Mouse (Mus musculus) CD4-positive, CD25-positive, alpha-beta regulatory T cell, adult 4 months (primary cell): ENCODE data around the gene Olfr747. TPM values are rescaled to one million over a fixed set of nuclear protein-coding genes. Genes with fewer than 3 reads are reported as not detected.
"Not testable (repeated sequence)": the region's sequence is repeated elsewhere in the genome, so short reads cannot be mapped to it uniquely, and the experiment has no call there.

ENCODE experiments used
- ATAC-seq: one replicate; pipeline ENCODE4 v1.8.0; 2017
- polyA plus RNA-seq, 2 experiments: library from polyadenylated mRNA; unstranded; fragments of 100-300 nt; shearing (Covaris generic); gene quantifications; one replicate each; pipeline ENCODE4 v1.2.1; 2017

Olfr747 gene
- polyA plus RNA-seq = not detected

GRCm38 (mm10) chr14:50693106-50693505 is at the start of gene Olfr747:
Gene Olfr747, minus strand, starts transcription at chr14:50693206.
- no peak for ATAC-seq

DNA sequence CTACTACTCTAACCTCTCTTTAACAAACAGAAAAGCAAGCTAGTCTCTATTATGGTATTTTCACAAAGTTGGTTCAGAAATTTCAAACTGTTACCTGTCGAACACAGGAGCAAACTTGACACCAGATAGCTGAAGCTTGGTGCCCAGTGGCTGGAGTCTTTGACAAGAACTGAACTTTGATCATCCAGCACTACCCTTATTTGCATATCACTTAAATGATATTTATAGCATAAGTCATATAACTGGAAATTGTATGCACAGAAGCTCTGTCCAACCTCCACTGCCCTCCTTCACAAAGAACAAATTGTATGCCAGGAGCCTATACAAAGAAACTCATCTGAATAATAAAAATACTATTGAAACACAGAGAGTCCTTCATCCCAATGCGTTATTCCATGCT is 48.6 kb upstream of the Olfr747 start:
- ATAC-seq = no peak

DNA sequence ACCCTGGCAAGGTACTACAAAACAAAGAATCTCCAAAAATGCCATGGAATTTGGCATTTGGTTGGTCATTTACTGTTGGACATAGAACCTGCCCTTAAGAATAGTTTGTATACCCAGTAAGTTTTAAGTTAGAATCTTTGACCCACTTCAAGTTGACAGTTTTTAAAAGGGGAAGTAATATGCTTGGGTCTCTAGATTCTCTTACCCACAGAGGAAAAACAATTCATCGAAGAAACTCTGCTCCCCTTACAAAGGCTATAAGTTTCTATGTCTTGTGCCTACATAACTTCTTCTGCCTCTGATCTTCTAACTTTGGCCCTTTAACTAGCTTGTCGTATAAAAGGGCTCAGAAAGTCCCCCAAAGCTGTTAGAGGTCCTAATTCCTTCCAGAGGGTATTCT is 47.3 kb upstream of the Olfr747 start:
- no peak for ATAC-seq

GRCm38 (mm10) chr14:50722371-50722770 is 29.4 kb upstream of the Olfr747 start:
- ATAC-seq = not testable (repeated sequence)

DNA sequence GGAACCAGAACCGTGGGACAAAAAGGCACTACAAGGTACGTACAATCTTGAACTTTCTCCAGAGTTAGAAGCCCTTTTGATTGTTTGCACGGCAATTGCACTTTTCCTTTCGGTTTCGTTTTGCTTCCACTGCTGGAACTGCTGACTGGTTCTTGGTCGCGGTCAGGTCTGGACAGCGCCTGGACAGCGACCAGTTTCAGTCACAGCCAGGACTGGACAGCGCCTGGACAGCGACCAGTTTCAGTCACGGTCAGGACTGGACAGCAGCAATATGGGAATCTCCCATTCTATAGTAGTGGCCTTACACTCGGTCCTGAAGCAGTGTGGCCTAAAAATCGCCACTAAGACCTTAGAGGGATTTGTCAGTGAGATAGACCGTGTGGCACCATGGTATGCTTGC is 26.9 kb upstream of the Olfr747 start:
- ATAC-seq = not testable (repeated sequence)

DNA sequence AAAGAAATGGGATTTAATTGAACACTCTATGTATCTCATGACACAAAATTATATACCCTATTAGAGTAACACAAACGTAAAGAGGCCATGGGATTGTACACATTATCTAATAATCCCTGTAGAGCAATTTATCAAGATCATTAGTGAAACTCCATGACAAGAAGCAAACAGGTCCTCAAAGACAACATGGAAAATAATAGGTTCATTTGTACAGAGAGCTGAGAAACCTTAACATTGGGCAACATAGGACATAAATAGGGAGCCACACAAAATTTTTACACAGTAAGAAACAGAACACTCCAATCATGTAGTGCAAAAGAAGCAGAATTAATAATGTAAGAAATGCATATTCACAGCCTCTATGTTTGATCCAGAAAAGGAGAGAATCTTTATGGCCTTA is 14.1 kb upstream of the Olfr747 start, which contains the start of gene Olfr748:
Gene Olfr748 (plus strand): TSS at position 301 of the 400 bp plus-strand sequence.
- no peak for ATAC-seq

- no peak for ATAC-seq
Observed at GRCm38 (mm10) chr14:50646783-50647182, 46.2 kb downstream of the Olfr747 start, which contains the start of gene Olfr746. Gene Olfr746, plus strand, starts transcription at chr14:50647083.

DNA sequence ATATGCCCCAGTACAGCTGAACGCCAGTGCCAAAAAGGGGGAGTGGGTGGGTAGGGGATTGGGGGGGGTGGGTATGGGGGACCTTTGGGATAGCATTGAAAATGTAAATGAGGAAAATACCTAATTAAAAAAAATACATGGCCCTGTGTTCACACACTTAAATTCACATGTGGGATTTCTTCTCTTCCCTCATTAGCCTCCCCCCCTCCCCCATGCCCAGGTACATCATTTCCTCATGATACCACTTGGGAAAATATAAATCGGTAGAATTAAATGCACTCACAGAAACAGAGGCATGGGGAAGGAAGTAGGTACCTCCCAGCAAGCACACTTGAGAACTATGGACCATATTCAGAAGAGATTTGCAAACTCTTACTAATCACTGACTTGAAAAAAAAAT is 53.9 kb downstream of the Olfr747 start, which contains the start of gene Olfr745:
Gene Olfr745 (plus strand): TSS at position 301 of the 400 bp plus-strand sequence.
- ATAC-seq = no peak

Other genes with a start within 250 kb of the Olfr747 start
- not detected for gene Olfr740, start 247.7 kb downstream of the Olfr747 start, polyA plus RNA-seq
- gene Olfr741, start 220.5 kb downstream of the Olfr747 start, polyA plus RNA-seq = not detected
- gene Olfr742, start 189.6 kb downstream of the Olfr747 start, polyA plus RNA-seq = under 1 TPM in 1 of 2 experiments, not detected in 1; 0.15 TPM
- gene Olfr743, start 171.4 kb downstream of the Olfr747 start, polyA plus RNA-seq = not detected
- gene Olfr744, start 78.3 kb downstream of the Olfr747 start, polyA plus RNA-seq = not detected
- not detected for gene Olfr745, start 53.8 kb downstream of the Olfr747 start, polyA plus RNA-seq
- not detected for gene Olfr746, start 46.1 kb downstream of the Olfr747 start, polyA plus RNA-seq
- gene Olfr748, start 14.2 kb upstream of the Olfr747 start, polyA plus RNA-seq = not detected
- not detected for gene Olfr749, start 51.9 kb upstream of the Olfr747 start, polyA plus RNA-seq
- 100 to 1,000 TPM; 119 to 155 TPM for gene Ttc5, start 92.3 kb upstream of the Olfr747 start, polyA plus RNA-seq
- not detected for gene Ccnb1ip1, start 114.5 kb upstream of the Olfr747 start, polyA plus RNA-seq
- gene Parp2, start 114.6 kb upstream of the Olfr747 start, polyA plus RNA-seq = 100 to 1,000 TPM; 116 to 117 TPM
- 10 to 100 TPM; 16.1 to 24.3 TPM for gene Tep1, start 177.4 kb upstream of the Olfr747 start, polyA plus RNA-seq
- under 1 TPM in 1 of 2 experiments, not detected in 1; 0.15 TPM for gene Klhl33, start 204.3 kb upstream of the Olfr747 start, polyA plus RNA-seq
- gene Osgep, start 231.7 kb upstream of the Olfr747 start, polyA plus RNA-seq = 100 to 1,000 TPM in 1 of 2 experiments, 10 to 100 TPM in 1; 85.3 to 100 TPM
- 100 to 1,000 TPM in 1 of 2 experiments, 10 to 100 TPM in 1; 74.0 to 103 TPM for gene Apex1, start 231.8 kb upstream of the Olfr747 start, polyA plus RNA-seq
- 1 to 10 TPM; 2.9 to 3.4 TPM for gene Pip4p1, start 237.7 kb upstream of the Olfr747 start, polyA plus RNA-seq
- 10 to 100 TPM; 61.1 to 62.9 TPM for gene Pnp, start 237.9 kb upstream of the Olfr747 start, polyA plus RNA-seq